In the genomic region with DNA sequence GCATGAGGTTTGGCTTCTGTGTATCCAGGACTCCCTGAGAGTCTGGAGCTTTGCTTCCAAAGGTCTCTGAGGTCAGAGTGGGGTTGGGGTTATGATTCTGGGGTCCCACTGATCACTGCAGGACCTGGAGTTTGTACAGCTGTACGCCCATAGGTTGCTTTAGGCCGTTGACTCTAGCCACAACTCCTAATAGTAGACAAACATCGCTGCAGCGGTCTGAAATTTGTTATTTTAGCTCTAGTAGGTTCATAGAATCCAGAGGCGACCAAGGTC, we compare ENCODE assay signal across 9 mouse cellular contexts.
DNase-seq lines count a peak whose midpoint lies in the region; ATAC-seq and TF ChIP-seq lines count a peak whose summit lies in the region.
"Had no signal": no experiment of that assay in that cellular context is flagged by ENCODE, and none has a peak within 500 bp of the region (broad histone marks: within the 10 kb centered on the region; RNA-seq: fewer than 3 reads in every experiment).

No protein-coding gene starts in this region.

- no peak overlapping the region for H3ac ChIP-seq in myocyte (ENCODE audit: control insufficient read depth, insufficient read length)

- peak overlapping the region; percentile 25; the same call in 1 of the 2 replicates for H3K4me3 ChIP-seq in heart, adult 2 months
- H3K4me3 ChIP-seq in lung, embryonic 16.5 days (ENCODE audit: low read length) = peak overlapping the region; percentile 24
- H3K4me3 ChIP-seq in lung, adult 2 months (replicated peaks; ENCODE audit: extremely low read depth, low read depth, low read length) = no peak overlapping the region
- 0 out of 2 replicates have a peak overlapping the region, but pooled peaks have one; percentile 10 for H3K4me3 ChIP-seq in intestine, embryonic 14.5 days (ENCODE audit: low read depth, low read length)
- no peak overlapping the region for H3K4me3 ChIP-seq in myocyte
- H3K4me3 ChIP-seq: forebrain, embryonic 10.5 days had no signal

- DNase-seq in heart, adult 2 months = no peak
- DNase-seq in heart, postnatal 36 days = no peak
- DNase-seq in lung, adult 2 months = no peak
- DNase-seq in intestine, embryonic 14.5 days (ENCODE audit: low spot score) = no peak
- DNase-seq in spleen, postnatal 4 days (ENCODE audit: low spot score in 2 of 2) = no peak
- DNase-seq in thymus, postnatal 10 days (ENCODE audit: low spot score in 2 of 2) = no peak

- no peaks in the 10 kb centered on the region for H3K9me3 ChIP-seq in lung, embryonic 16.5 days (ENCODE audit: control insufficient read depth, low read length)
- no peaks in the 10 kb centered on the region for H3K9me3 ChIP-seq in intestine, embryonic 14.5 days (ENCODE audit: control insufficient read depth, low read length)

- ATAC-seq in lung, embryonic 16.5 days (ENCODE audit: low read depth) = no peak; the same call in 1 of the 2 replicates
- no peak for ATAC-seq in intestine, embryonic 14.5 days (replicated peaks; ENCODE audit: low FRiP score, low TSS enrichment, low read depth)

- TF ChIP-seq CTCF in heart, adult 2 months (IDR thresholded peaks at IDR 0.05) = no peak
- no peak for TF ChIP-seq CTCF in lung, adult 2 months (IDR thresholded peaks at IDR 0.05; ENCODE audit: insufficient read depth, low read length)

- H3K79me2 ChIP-seq in heart, adult 2 months (replicated peaks; ENCODE audit: control insufficient read depth, insufficient read depth, low read length) = no peaks in the 10 kb centered on the region
- no peaks in the 10 kb centered on the region for H3K79me2 ChIP-seq in myocyte (ENCODE audit: control insufficient read depth, insufficient read depth)

- H3K36me3 ChIP-seq in heart, adult 2 months (ENCODE audit: control insufficient read depth, insufficient read depth, low read length) = no peaks in the 10 kb centered on the region
- H3K36me3 ChIP-seq in lung, embryonic 16.5 days (ENCODE audit: control insufficient read depth, insufficient read depth, low read length) = no peaks in the 10 kb centered on the region
- no peaks in the 10 kb centered on the region for H3K36me3 ChIP-seq in intestine, embryonic 14.5 days (ENCODE audit: control insufficient read depth, insufficient read depth, low read length)
- H3K36me3 ChIP-seq in myocyte (ENCODE audit: control insufficient read depth, insufficient read depth) = no peaks in the 10 kb centered on the region
- H3K36me3 ChIP-seq: forebrain, embryonic 10.5 days had no signal

- 89% methylated on average over 5 of the region's 5 CpGs for WGBS in heart, adult 2 months
- WGBS in lung, embryonic 16.5 days = 68% methylated on average over 5 of the region's 5 CpGs
- 78% methylated on average over 5 of the region's 5 CpGs for WGBS in lung, adult 2 months
- WGBS in intestine, embryonic 14.5 days = 87% methylated on average over 5 of the region's 5 CpGs

- H3K27me3 ChIP-seq in heart, adult 2 months (ENCODE audit: control insufficient read depth, insufficient read depth, low read length) = no peaks in the 10 kb centered on the region
- H3K27me3 ChIP-seq in lung, embryonic 16.5 days (ENCODE audit: control insufficient read depth, insufficient read depth, low read depth, low read length) = no peaks in the 10 kb centered on the region
- no peaks in the 10 kb centered on the region for H3K27me3 ChIP-seq in intestine, embryonic 14.5 days (replicated peaks; ENCODE audit: control insufficient read depth, insufficient read depth, low read length)
- H3K27me3 ChIP-seq in myocyte (ENCODE audit: control insufficient read depth, insufficient read depth, insufficient read length) = no peaks in the 10 kb centered on the region

- no peak for TF ChIP-seq POLR2A in heart, adult 2 months (IDR thresholded peaks at IDR 0.05; ENCODE audit: insufficient read depth, low read depth, low read length)
- TF ChIP-seq POLR2A in lung, adult 2 months (IDR thresholded peaks at IDR 0.05; ENCODE audit: borderline replicate concordance, extremely low read depth, low read depth, low read length) = no peak
- TF ChIP-seq POLR2A in myocyte (IDR thresholded peaks at IDR 0.05; ENCODE audit: insufficient read length, low read depth) = no peak

- peak overlapping the region; percentile 46 for H3K4me2 ChIP-seq in lung, embryonic 16.5 days (ENCODE audit: low read depth, low read length)
- peak overlapping the region; percentile 36 for H3K4me2 ChIP-seq in intestine, embryonic 14.5 days (ENCODE audit: low read length)
- H3K4me2 ChIP-seq in myocyte (ENCODE audit: low read depth) = peak overlapping the region; percentile 60

- intact Hi-C loops in heart, adult 2 months (cut with DNase I) = loop anchor here (1.0 to 10.0 kb wide), 2 partner anchors 148 to 374 kb away; no protein-coding TSS in a partner anchor
- intact Hi-C loops in heart, postnatal 36 days (cut with DNase I) = loop anchor here (2.0 to 10.0 kb wide), 3 partner anchors 148 to 374 kb away; no protein-coding TSS in a partner anchor

- no peak overlapping the region for H3K9ac ChIP-seq in heart, adult 2 months (ENCODE audit: low read depth, low read length)
- H3K9ac ChIP-seq in lung, embryonic 16.5 days (ENCODE audit: low read length) = peak overlapping the region; percentile 54
- no peak overlapping the region for H3K9ac ChIP-seq in intestine, embryonic 14.5 days (ENCODE audit: low read length)

- H3K4me1 ChIP-seq in heart, adult 2 months (ENCODE audit: control insufficient read depth, insufficient read depth, low read length) = peaks cover 4% of the 10 kb centered on the region
- H3K4me1 ChIP-seq in lung, embryonic 16.5 days (replicated peaks; ENCODE audit: control insufficient read depth, insufficient read depth, low read length) = no peaks in the 10 kb centered on the region
- H3K4me1 ChIP-seq in lung, adult 2 months (ENCODE audit: control insufficient read depth, insufficient read depth, low read length) = no peaks in the 10 kb centered on the region
- H3K4me1 ChIP-seq in intestine, embryonic 14.5 days (replicated peaks; ENCODE audit: control insufficient read depth, insufficient read depth, low read length) = peaks cover 4% of the 10 kb centered on the region; the same call in 1 of the 2 replicates

- H3K27ac ChIP-seq in heart, adult 2 months = peak overlapping the region; percentile 19; the same call in 1 of the 2 replicates
- 0 out of 2 replicates have a peak overlapping the region, but pooled peaks have one; percentile 3 for H3K27ac ChIP-seq in lung, embryonic 16.5 days (ENCODE audit: low read length)
- no peak overlapping the region for H3K27ac ChIP-seq in intestine, embryonic 14.5 days (ENCODE audit: low read depth)
- H3K27ac ChIP-seq: forebrain, embryonic 10.5 days had no signal

- TF ChIP-seq EP300 in heart, adult 2 months (IDR thresholded peaks at IDR 0.05; ENCODE audit: insufficient read depth, low read depth, low read length) = no peak

TF ChIP-seq in myocyte, 11 proteins besides CTCF, POLR2A, EP300 and RAD21:
- TF ChIP-seq TCF12 (IDR thresholded peaks at IDR 0.05; ENCODE audit: insufficient read depth, poor library complexity, severe bottlenecking) = no peak
- no peak for TF ChIP-seq CEBPB (IDR thresholded peaks at IDR 0.05; ENCODE audit: insufficient read depth, poor library complexity, severe bottlenecking)
- no peak for TF ChIP-seq E2F4 (IDR thresholded peaks at IDR 0.05; ENCODE audit: insufficient read depth)
- TF ChIP-seq REST (IDR thresholded peaks at IDR 0.05; ENCODE audit: insufficient read depth, insufficient read length) = no peak
- no peak for TF ChIP-seq MAX (IDR thresholded peaks at IDR 0.05; ENCODE audit: low read depth)
- TF ChIP-seq POLR2AphosphoS2 (IDR thresholded peaks at IDR 0.05; ENCODE audit: insufficient read length, low read depth) = no peak
- no peak for TF ChIP-seq USF1 (IDR thresholded peaks at IDR 0.05; ENCODE audit: low read depth)
TF ChIP-seq in myocyte: peak in this region for 0.

Comparison
In these comparisons a context has a peak if more than half of its experiments do, and no peak if none do; other contexts are left out.
1. H3K4me3 ChIP-seq: peak in heart, adult 2 months (single experiment), lung, embryonic 16.5 days (single experiment) and intestine, embryonic 14.5 days (single experiment); none in lung, adult 2 months (single experiment) and myocyte (single experiment).
2. Peak in every context shown above with its lines, with median percentiles within 50 percentile points of each other: H3K4me2 ChIP-seq.